Mouse (Mus musculus) lung, postnatal 0 days (tissue): ENCODE results near the gene Fastkd2.

Experiments used
- CTCF ChIP-seq: IDR thresholded peaks from 2 replicates; pipeline ENCODE4 v1.5.1; 2016; ENCODE audit warnings: antibody characterized with exemption, mild to moderate bottlenecking
- EP300 ChIP-seq: IDR thresholded peaks from 2 replicates; pipeline ENCODE4 v1.6.1; 2016; ENCODE audit warnings: antibody characterized with exemption, mild to moderate bottlenecking, control low read depth

- TF ChIP-seq CTCF (no peak), EP300 (no peak)
These were observed at the start of gene Fastkd2, which contains the start of gene Mdh1b for GRCm38 (mm10) chr1:63730240-63730771.
